In genomic region chr17:44737275-44738120, GRCm38 (mm10) we compare ENCODE assay signal across 8 mouse cellular contexts. TPM values are rescaled to one million over a fixed set of nuclear protein-coding genes. Genes with fewer than 3 reads are reported as not detected.
DNase-seq lines count a peak whose midpoint lies in the region; ATAC-seq and TF ChIP-seq lines count a peak whose summit lies in the region.

No protein-coding gene starts in this region.

- H3K4me2 ChIP-seq in lung, postnatal 0 days (replicated peaks; ENCODE audit: low read depth, low read length) = peak overlapping the region; percentile 29
- H3K4me2 ChIP-seq in forebrain, embryonic 14.5 days (ENCODE audit: low read length) = no peak overlapping the region; the same call in 1 of the 2 replicates
- H3K4me2 ChIP-seq in kidney, embryonic 16.5 days (replicated peaks; ENCODE audit: low read depth, low read length) = peak overlapping the region; percentile 49
- H3K4me2 ChIP-seq in neural tube, embryonic 12.5 days (replicated peaks) = peak overlapping the region; percentile 32

- H3K9ac ChIP-seq in lung, postnatal 0 days (replicated peaks; ENCODE audit: low read depth) = no peak overlapping the region
- H3K9ac ChIP-seq in forebrain, embryonic 14.5 days (ENCODE audit: low read length) = no peak overlapping the region
- no peak overlapping the region for H3K9ac ChIP-seq in kidney, embryonic 16.5 days (replicated peaks; ENCODE audit: low read length)
- H3K9ac ChIP-seq in neural tube, embryonic 12.5 days = no peak overlapping the region

- peaks cover 8% of the 10 kb centered on the region for H3K4me1 ChIP-seq in lung, postnatal 0 days (ENCODE audit: insufficient read depth, low read depth, low read length)
- H3K4me1 ChIP-seq in forebrain, embryonic 14.5 days (ENCODE audit: control insufficient read depth, insufficient read depth, low read length) = peaks cover 10% of the 10 kb centered on the region; the same call in 1 of the 2 replicates
- H3K4me1 ChIP-seq in kidney, embryonic 16.5 days (ENCODE audit: insufficient read depth, low read length) = peaks cover 32% of the 10 kb centered on the region
- H3K4me1 ChIP-seq in neural tube, embryonic 12.5 days = peaks cover 32% of the 10 kb centered on the region

- no peak for ATAC-seq in lung, postnatal 0 days
- no peak for ATAC-seq in forebrain, embryonic 14.5 days
- no peak for ATAC-seq in kidney, embryonic 16.5 days (ENCODE audit: low FRiP score, low TSS enrichment)
- ATAC-seq in neural tube, embryonic 12.5 days (ENCODE audit: low FRiP score, low read depth) = no peak

- no peak overlapping the region for H3K27ac ChIP-seq in lung, postnatal 0 days (ENCODE audit: low read length)
- H3K27ac ChIP-seq in forebrain, embryonic 14.5 days (ENCODE audit: low read depth, low read length) = no peak overlapping the region
- H3K27ac ChIP-seq in kidney, embryonic 16.5 days (ENCODE audit: low read length) = no peak overlapping the region
- no peak overlapping the region for H3K27ac ChIP-seq in neural tube, embryonic 12.5 days

- TF ChIP-seq CTCF in lung, postnatal 0 days (IDR thresholded peaks at IDR 0.05) = no peak

- H3K9me3 ChIP-seq in lung, postnatal 0 days (ENCODE audit: low read length) = no peaks in the 10 kb centered on the region
- H3K9me3 ChIP-seq in forebrain, embryonic 14.5 days (replicated peaks; ENCODE audit: control insufficient read depth, low read length) = no peaks in the 10 kb centered on the region
- no peaks in the 10 kb centered on the region for H3K9me3 ChIP-seq in kidney, embryonic 16.5 days (ENCODE audit: low read length)
- H3K9me3 ChIP-seq in neural tube, embryonic 12.5 days = no peaks in the 10 kb centered on the region

- H3K36me3 ChIP-seq in lung, postnatal 0 days (ENCODE audit: insufficient read depth, low read length) = no peaks in the 10 kb centered on the region
- H3K36me3 ChIP-seq in forebrain, embryonic 14.5 days (ENCODE audit: control insufficient read depth, insufficient read depth, low read length) = no peaks in the 10 kb centered on the region
- no peaks in the 10 kb centered on the region for H3K36me3 ChIP-seq in kidney, embryonic 16.5 days (ENCODE audit: insufficient read depth, low read length)
- no peaks in the 10 kb centered on the region for H3K36me3 ChIP-seq in neural tube, embryonic 12.5 days

- peaks cover 45% of the 10 kb centered on the region for H3K27me3 ChIP-seq in lung, postnatal 0 days (replicated peaks; ENCODE audit: insufficient read depth, low read length)
- H3K27me3 ChIP-seq in forebrain, embryonic 14.5 days (replicated peaks; ENCODE audit: control insufficient read depth, insufficient read depth, low read length) = peaks cover 70% of the 10 kb centered on the region
- H3K27me3 ChIP-seq in kidney, embryonic 16.5 days (ENCODE audit: insufficient read depth, low read length) = peaks cover 64% of the 10 kb centered on the region
- peaks cover 75% of the 10 kb centered on the region for H3K27me3 ChIP-seq in neural tube, embryonic 12.5 days (replicated peaks)

- no peak for TF ChIP-seq EP300 in lung, postnatal 0 days (IDR thresholded peaks at IDR 0.05)

- WGBS in lung, postnatal 0 days = 1% methylated on average over 33 of the region's 33 CpGs
- under 1% methylated on average over 33 of the region's 33 CpGs for WGBS in forebrain, embryonic 14.5 days
- WGBS in kidney, embryonic 16.5 days = under 1% methylated on average over 33 of the region's 33 CpGs
- WGBS in neural tube, embryonic 12.5 days = under 1% methylated on average over 33 of the region's 33 CpGs

- H3K4me3 ChIP-seq in lung, postnatal 0 days (ENCODE audit: low read depth, low read length) = no peak overlapping the region
- no peak overlapping the region for H3K4me3 ChIP-seq in forebrain, embryonic 14.5 days (ENCODE audit: low read depth, low read length)
- peak overlapping the region; percentile 26 for H3K4me3 ChIP-seq in kidney, embryonic 16.5 days (ENCODE audit: low read length)
- H3K4me3 ChIP-seq in neural tube, embryonic 12.5 days = no peak overlapping the region; the same call in 1 of the 2 replicates

- peak; percentile 67 to 78 for DNase-seq in adrenal gland, adult (ENCODE audit: inconsistent age in 2 of 2, low spot score in 1 of 2)
- DNase-seq in adrenal gland, postnatal 10 days = no peak
- DNase-seq in lung, postnatal 0 days (ENCODE audit: low spot score) = no peak
- DNase-seq in lung, postnatal 25 days (ENCODE audit: low spot score) = no peak
- peak; percentile 30 for DNase-seq in forebrain, embryonic 14.5 days (ENCODE audit: low spot score)
- DNase-seq in testis, postnatal 14 days (ENCODE audit: low spot score) = no peak

RNA-seq across cellular contexts. Expression of gene Supt3, which starts 39.5 kb away (rescaled TPM):
- 10 to 100 TPM; 18.7 to 24.6 TPM for total RNA-seq in adrenal gland, postnatal 10 days (2021)
- polyA plus RNA-seq in lung, postnatal 0 days (2015; fragmentation: Nextera tagmentation; extraction: Ambion mirVana) = 7.8 and 10.9 TPM in 2 replicates
- 19.0 and 21.3 TPM in 2 replicates for polyA plus RNA-seq in forebrain, embryonic 14.5 days (2014; fragmentation: Nextera tagmentation; extraction: Ambion mirVana)
- polyA plus RNA-seq in kidney, embryonic 16.5 days (2015; fragmentation: Nextera tagmentation; extraction: Ambion mirVana) = 20.7 and 23.6 TPM in 2 replicates
- polyA plus RNA-seq in neural tube, embryonic 12.5 days (2016; fragmentation: Nextera tagmentation; extraction: Ambion mirVana) = 20.7 and 20.9 TPM in 2 replicates

Comparison
In these comparisons a context has a peak if more than half of its experiments do, and no peak if none do; other contexts are left out.
1. DNase-seq: peak in adrenal gland, adult (2 of 2) and forebrain, embryonic 14.5 days (single experiment); none in adrenal gland, postnatal 10 days (single experiment), lung, postnatal 0 days (single experiment), lung, postnatal 25 days (single experiment) and testis, postnatal 14 days (single experiment).